Mouse (Mus musculus) layer of hippocampus, adult 2 months (tissue): ENCODE measurements around the gene Vars. TPM values are rescaled to one million over a fixed set of nuclear protein-coding genes. Genes with fewer than 3 reads are reported as not detected.
"Not testable (repeated sequence)": the region's sequence is repeated elsewhere in the genome, so short reads cannot be mapped to it uniquely, and the experiment has no call there.

Source experiments
- DNase-seq, 2 experiments: peaks; one replicate each; pipeline ENCODE4 v3.0.0; 2022; ENCODE audit warnings: low spot score in 2 of 2
- H3K27ac ChIP-seq: fragments of 200-600 bp; 2 replicates; pipeline ENCODE4 v1.8.1; 2022
- H3K4me3 ChIP-seq: fragments of 200-600 bp; 2 replicates; pipeline ENCODE4 v1.8.1; 2022; ENCODE audit warnings: mild to moderate bottlenecking
- CTCF ChIP-seq: fragments of 200-600 bp; conservative IDR thresholded peaks from 2 replicates; pipeline ENCODE4 v1.8.1; 2022; ENCODE audit warnings: antibody characterized with exemption, mild to moderate bottlenecking, moderate library complexity
- total RNA-seq, 2 experiments: library from RNA; stranded (reverse); gene quantifications; 2 replicates each; pipeline ENCODE4 v1.2.3; 2021

Vars gene
- total RNA-seq, 2 experiments from 2014 or later = 48.2 to 55.1 TPM

DNA sequence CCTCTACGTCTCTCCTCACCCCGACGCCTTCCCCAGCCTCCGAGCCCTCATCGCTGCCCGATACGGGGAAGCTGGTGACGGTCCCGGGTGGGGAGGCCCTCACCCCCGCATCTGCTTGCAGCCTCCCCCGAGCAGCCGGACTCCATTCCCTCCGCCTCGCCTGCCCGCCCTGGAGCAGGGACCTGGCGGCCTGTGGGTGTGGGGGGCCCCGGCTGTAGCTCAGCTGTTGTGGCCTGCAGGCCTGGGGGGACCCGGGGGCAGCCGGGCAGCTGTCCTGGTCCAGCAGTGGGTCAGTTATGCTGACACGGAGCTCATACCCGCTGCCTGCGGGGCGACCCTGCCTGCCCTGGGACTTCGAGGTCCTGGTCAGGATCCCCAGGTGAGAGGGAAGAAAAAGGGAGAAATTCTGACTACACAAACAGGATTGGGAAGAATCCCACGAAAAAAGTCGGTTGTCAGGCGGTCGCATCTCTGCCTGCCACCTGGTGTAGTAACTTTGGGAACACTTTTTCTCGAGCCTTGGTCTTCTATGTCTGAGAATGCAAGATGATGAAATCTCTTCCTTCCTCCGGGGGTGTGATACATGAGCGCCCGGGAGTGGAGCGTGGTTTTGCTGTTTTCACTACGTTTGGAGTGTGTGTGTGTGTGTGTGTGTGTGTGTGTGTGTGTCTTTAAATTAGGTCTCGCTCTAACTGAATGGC, 815 bp downstream of the Vars start:
- H3K4me3 ChIP-seq = peak overlapping the region; percentile 89
- TF ChIP-seq CTCF = no peak
- DNase-seq = no peak
- peak overlapping the region; percentile 100 for H3K27ac ChIP-seq

DNA sequence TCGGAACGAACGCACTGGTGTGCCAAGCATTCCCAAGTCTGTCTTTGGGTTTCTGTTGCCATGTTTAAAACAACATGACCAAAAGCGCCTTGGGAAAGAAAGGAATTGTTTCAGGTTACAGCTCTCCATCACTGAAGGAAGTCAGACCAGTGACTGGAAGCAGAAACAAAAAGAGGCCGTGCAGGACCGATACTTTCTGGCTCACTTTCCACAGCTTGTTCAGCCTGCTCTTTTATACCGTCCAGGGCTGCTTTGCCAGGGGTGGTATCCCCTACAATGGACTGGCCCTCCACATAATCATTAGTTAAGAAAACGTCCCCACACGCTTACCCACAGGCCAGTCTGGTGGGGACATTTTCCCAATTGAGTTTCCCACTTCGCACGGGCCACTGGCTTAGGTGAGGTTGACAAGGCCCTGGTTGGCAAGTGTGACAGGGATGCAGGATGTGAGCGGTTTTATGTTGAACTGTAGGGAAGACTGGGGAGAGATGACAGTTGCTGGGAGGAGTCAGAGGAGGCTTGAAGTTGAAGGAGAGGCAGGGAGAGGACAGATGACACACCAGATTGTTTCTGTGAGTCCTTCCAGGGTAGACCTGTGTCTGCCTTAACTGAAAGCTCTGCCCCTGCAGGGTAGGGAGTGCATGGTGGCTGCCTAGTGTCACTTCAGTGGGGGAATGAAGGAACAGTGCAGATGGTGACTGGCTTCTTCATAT, 1.5 kb downstream of the Vars start:
- Histone ChIP-seq H3K4me3 (peak overlapping the region; percentile 34), H3K27ac (no peak overlapping the region)
- no peak for DNase-seq
- TF ChIP-seq CTCF = no peak

DNA sequence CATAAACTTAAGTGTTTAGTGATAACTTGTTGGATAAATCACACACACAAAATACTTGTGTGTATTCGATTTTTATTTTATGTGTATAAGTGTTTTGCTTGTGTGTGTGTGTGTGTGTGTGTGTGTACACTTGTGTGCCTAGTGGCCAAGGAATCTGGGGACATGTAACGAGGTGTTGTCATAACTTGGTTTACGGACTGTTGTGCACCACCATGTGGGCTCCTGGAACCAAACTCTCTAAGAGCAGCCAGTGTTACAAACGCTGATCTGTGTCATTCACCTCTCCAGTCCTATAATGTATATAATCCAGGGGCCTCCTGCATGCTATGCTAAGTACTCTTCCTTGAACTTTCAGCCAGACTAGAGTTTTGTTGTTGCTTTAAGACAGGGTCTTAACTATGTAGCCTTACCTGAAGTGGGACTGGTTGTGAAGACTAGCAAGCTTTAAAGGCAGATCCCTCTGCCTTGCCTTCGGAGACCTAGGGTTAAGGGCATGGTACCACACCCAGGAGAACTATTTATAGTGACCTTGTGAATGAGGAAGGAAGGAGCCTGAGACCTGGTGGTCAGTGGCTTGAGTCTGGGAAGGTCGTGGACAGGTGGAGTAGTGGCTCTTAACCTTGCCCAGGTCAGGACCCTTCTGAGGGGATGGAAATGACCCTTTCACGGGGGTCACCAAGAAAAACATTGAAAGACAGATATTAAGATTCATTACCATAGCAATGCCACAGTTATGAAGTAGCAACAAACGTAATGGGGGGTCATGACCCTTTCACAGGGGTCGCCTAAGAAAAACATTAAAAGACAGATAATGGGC, 2.4 kb downstream of the Vars start:
- DNase-seq = no peak
- H3K4me3 ChIP-seq = no peak overlapping the region
- H3K27ac ChIP-seq = no peak overlapping the region
- TF ChIP-seq CTCF = no peak

DNA sequence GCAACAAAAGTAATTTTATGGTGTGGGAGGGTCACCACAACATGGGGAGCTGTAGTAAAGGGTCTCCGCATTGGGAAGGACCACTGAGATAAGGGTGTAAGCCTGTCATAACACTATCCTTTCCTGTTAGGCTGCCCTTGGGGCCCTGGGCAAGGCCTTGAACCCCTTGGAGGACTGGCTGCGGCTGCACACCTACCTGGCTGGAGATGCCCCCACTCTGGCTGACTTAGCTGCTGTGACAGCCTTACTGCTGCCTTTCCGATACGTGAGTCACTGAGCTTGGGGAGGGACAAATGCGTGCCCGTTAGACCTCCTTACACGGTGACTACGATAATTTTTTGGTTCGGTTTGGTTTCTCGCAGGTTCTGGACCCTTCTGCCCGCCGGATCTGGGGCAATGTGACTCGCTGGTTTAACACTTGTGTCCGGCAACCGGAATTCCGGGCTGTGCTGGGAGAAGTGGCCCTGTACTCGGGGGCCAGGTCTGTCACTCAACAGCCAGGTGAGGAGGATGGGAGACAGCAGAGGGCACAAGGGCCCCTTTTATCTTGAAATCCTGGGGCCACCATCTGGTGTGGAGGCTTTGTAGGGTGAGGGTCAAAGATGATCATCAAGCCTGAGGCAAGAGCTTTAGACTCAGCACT, 3.4 kb downstream of the Vars start:
- no peak for DNase-seq
- no peak for TF ChIP-seq CTCF
- no peak overlapping the region for H3K4me3 ChIP-seq
- no peak overlapping the region for H3K27ac ChIP-seq

DNA sequence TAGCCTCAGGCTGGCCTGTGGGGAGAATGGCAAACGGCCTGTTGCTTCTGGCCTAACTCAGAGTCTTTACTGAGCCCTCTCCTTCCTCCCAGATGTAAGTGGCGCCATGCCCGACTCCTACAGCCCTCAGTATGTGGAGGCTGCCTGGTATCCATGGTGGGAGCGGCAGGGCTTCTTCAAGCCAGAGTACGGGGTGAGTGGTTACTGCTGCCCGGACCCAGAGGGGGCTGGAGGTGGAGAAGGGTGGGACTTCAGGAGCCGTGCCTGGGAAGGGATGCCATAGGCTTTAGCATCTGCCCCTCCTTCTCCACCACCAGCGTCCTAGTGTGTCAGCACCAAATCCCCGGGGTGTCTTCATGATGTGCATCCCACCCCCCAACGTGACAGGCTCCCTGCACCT, 4.4 kb downstream of the Vars start:
- no peak overlapping the region for H3K4me3 ChIP-seq
- no peak for TF ChIP-seq CTCF
- DNase-seq = no peak
- no peak overlapping the region for H3K27ac ChIP-seq

DNA sequence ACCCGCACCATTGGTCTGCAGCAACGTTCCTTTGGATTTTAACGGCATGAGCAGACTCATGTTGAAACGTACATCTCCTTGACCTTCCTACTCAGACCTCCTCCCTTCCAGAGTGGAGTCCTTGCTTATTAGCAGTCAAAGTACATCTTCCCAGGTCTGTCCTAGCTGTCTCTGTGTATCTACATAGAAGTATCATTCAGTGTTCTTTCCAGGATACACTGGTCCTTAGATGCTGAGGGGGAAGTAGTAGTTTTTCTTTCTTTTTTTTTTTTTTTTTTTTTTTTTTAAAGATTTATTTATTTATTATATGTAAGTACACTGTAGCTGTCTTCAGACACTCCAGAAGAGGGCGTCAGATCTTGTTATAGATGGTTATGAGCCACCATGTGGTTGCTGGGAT, 5.1 kb downstream of the Vars start:
- not testable (repeated sequence) for DNase-seq, H3K27ac ChIP-seq, H3K4me3 ChIP-seq

DNA sequence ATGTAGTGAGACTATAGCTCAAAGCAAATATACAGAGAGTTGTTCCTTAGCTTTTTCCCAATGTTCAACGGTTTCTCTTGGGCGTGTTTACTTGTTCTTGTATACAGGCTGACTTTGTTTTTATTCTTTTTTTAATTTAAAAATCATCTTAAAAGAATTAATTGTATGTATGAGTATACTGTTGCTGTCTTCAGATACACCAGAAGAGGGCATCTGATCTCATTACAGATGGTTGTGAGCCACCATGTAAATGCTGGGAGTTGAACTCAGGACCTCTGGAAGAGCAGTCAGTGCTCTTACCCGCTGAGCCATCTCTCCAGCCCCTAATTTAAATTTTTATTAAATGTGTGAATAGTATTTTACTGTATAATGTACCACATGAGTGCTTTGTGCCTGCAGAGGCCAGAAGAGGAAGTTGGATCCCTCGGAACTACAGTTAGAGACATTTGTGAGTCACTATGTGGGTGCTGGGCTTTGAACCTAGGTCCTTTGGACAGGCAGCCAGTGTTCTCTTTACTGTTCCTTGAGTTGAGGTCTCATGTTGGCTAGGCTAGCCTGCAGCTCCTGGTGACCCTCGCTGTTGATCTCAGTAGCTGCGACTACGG, 6.7 kb downstream of the Vars start:
- no peak overlapping the region for H3K4me3 ChIP-seq
- peak; percentile 65 for TF ChIP-seq CTCF
- DNase-seq = no peak
- H3K27ac ChIP-seq = no peak overlapping the region

DNA sequence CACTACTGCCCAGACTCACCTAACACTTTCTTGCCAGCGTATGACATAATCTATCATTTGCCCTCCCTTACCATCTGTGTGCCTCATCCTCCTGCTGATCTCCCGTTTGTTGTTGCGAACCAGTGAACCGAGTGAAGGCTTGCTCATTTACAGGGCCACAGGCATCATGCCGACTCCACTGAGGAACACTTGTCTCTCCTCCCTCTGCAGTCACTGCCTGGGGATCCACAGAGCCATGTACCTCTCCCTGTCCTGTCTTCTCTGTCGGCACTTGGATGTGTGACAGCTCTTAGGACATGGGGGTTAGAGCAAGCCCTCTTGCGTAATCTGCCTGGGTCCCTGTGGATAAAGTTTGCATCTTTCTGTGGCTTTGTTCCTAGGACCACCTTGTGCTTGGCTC, 8.8 kb downstream of the Vars start:
- no peak for TF ChIP-seq CTCF
- no peak for DNase-seq
- Histone ChIP-seq H3K27ac (no peak overlapping the region), H3K4me3 (no peak overlapping the region)

DNA sequence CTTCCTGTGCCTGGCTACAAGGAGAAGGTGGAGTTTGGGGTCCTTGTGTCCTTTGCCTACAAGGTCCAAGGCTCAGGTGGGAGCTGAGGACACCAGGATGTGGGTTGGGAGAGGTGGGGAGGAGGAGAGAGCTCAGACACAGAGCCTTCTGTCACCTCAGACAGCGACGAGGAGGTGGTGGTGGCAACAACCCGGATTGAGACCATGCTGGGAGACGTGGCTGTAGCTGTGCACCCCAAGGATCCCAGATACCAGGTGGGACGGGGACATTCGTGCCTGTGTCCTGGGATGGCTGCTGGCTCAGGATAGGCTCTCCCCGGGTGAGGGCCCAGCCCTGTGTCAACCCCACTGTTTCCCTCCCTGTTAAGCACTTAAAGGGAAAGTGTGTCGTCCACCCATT, 10.7 kb downstream of the Vars start:
- Histone ChIP-seq H3K27ac (no peak overlapping the region), H3K4me3 (no peak overlapping the region)
- DNase-seq = no peak
- no peak for TF ChIP-seq CTCF

DNA sequence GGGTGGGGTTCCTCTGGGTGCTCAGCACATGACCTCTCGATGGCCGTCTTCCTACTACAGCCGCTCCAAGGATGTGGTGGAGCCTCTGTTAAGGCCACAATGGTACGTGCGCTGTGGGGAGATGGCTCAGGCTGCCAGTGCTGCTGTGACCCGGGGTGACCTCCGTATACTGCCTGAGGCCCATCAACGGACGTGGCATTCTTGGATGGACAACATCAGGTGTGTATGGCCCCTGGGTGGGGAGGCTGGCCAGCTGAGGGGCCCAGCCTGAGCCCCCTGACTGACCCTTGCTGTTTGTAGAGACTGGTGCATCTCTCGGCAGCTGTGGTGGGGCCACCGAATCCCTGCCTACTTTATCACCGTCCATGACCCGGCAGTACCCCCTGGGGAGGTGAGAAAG, 11.6 kb downstream of the Vars start:
- Histone ChIP-seq H3K4me3 (no peak overlapping the region), H3K27ac (no peak overlapping the region)
- DNase-seq = no peak
- no peak for TF ChIP-seq CTCF

DNA sequence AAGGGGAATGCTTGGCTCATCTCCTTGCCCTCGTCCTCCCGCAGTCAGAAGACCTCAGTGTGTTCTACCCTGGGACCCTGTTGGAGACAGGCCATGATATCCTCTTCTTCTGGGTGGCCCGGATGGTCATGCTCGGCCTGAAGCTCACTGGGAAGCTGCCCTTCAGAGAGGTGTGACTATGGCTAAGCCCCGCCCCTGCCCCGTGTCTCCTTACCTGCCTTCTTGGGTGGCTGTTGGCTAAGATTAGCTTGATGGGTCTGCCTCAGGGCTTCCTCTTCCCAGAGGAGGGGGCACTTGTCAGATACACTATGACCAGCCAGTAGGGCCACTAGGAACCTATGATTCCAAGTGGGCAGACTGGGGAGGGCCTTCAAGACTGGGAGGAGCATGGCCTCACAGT, 12.4 kb downstream of the Vars start:
- no peak for TF ChIP-seq CTCF
- Histone ChIP-seq H3K4me3 (no peak overlapping the region), H3K27ac (no peak overlapping the region)
- no peak for DNase-seq

DNA sequence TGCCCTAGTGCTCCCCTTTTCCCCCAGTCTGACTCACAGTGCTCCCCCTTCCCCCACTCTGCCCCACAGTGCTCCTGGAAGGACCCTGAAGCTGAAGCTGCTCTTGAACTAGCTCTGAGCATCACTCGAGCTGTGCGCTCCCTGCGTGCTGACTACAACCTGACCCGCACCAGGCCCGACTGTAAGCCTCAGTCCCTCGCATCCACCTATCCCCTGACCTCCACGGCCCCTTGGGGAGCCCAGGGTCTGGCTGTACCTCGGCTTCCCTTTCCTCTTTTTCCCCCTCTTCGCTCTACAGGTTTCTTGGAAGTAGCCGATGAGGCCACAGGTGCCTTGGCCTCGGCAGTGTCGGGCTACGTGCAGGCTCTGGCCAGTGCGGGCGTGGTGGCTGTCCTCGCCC, 14.5 kb downstream of the Vars start:
- DNase-seq = no peak
- H3K4me3 ChIP-seq = no peak overlapping the region
- H3K27ac ChIP-seq = no peak overlapping the region
- TF ChIP-seq CTCF = no peak

DNA sequence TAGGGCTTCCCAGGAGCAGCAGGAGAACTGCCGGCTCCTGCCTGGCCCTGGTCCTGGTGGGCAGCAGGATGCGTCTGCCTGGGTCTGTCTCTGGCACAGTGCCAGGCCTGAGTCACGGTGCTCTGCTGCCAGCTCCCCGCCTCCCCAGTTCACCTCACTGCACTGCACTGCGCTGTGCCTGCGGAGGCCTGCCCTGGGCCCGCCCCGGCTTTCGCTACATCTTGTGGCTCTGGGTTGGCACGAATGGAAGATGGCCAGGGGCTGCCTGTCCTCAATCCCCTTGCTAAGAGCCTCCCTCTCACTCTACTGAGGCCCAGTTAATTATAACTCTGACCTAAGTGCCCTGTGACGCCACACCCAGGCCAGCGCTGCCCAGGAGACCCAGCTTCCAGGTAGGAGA, 15.6 kb downstream of the Vars start, which contains the start of gene Vwa7:
Gene Vwa7 (plus strand): TSS at position 204 of the 400 bp plus-strand sequence.
- no peak for DNase-seq
- TF ChIP-seq CTCF = no peak
- Histone ChIP-seq H3K4me3 (no peak within 1 kb of the TSS), H3K27ac (no peak within 1 kb of the TSS)
